Mouse (Mus musculus) embryonic facial prominence, embryonic 11.5 days (tissue): ENCODE measurements around the gene C1galt1. TPM values are rescaled to one million over a fixed set of nuclear protein-coding genes. Genes with fewer than 3 reads are reported as not detected.

Experiments used
- ATAC-seq: fragments of 200-750 bp; cut with Nextera tagmentation; replicated peaks from 2 replicates; pipeline ENCODE4 v1.8.0; 2017; ENCODE audit warnings: low read depth; ENCODE audit not compliant: insufficient number of reproducible peaks, low FRiP score, low TSS enrichment
- DNase-seq: peaks from one replicate; pipeline ENCODE4 v3.0.0-alpha.2; 2015; ENCODE audit warnings: low spot score
- H3K27ac ChIP-seq: fragments of 300-500 bp; sonication (generic); replicated peaks from 2 replicates; pipeline ENCODE4 v1.5.1; 2014; ENCODE audit warnings: mild to moderate bottlenecking, low read depth, low read length, control low read depth
- H3K27me3 ChIP-seq: fragments of 300-500 bp; sonication (generic); 2 replicates; pipeline ENCODE4 v1.6.1; 2014; ENCODE audit warnings: mild to moderate bottlenecking, low read length, moderate library complexity, mixed read lengths; ENCODE audit not compliant: control insufficient read depth, insufficient read depth
- H3K36me3 ChIP-seq: fragments of 300-500 bp; sonication (generic); replicated peaks from 2 replicates; pipeline ENCODE4 v1.6.1; 2014; ENCODE audit warnings: low read depth, mild to moderate bottlenecking, low read length, moderate library complexity, mixed read lengths; ENCODE audit not compliant: control insufficient read depth, insufficient read depth
- H3K4me1 ChIP-seq: fragments of 300-500 bp; sonication (generic); 2 replicates; pipeline ENCODE4 v1.6.1; 2014; ENCODE audit warnings: low read length, mixed read lengths; ENCODE audit not compliant: control insufficient read depth, insufficient read depth
- H3K4me2 ChIP-seq: fragments of 300-500 bp; sonication (generic); 2 replicates; pipeline ENCODE4 v1.6.1; 2014; ENCODE audit warnings: low read depth, mild to moderate bottlenecking, control low read depth, low read length, moderate library complexity
- H3K4me3 ChIP-seq: fragments of 300-500 bp; sonication (generic); 2 replicates; pipeline ENCODE4 v1.5.1; 2014; ENCODE audit warnings: low read depth, low read length, control low read depth
- H3K9ac ChIP-seq: fragments of 300-500 bp; sonication (generic); replicated peaks from 2 replicates; pipeline ENCODE4 v1.6.1; 2014; ENCODE audit warnings: mild to moderate bottlenecking, control low read depth, low read length
- H3K9me3 ChIP-seq: fragments of 300-500 bp; sonication (generic); replicated peaks from 2 replicates; pipeline ENCODE4 v1.6.1; 2016; ENCODE audit warnings: mild to moderate bottlenecking, low read length, inconsistent platforms, mixed read lengths; ENCODE audit not compliant: control insufficient read depth
- WGBS: fragments of 180-500 bp; shearing (Covaris S2); extraction: QIAGEN DNeasy Blood & Tissue Kit; methylation state at CpG from one replicate; pipeline ENCODE4 v1.1.7; 2014; 5-methylcytosine and 5-hydroxymethylcytosine counted together
- polyA plus RNA-seq: library from polyadenylated mRNA; unstranded; fragments of >200 nt; fragmentation: Nextera tagmentation; extraction: Ambion mirVana; gene quantifications from 2 replicates; pipeline ENCODE4 v1.2.1, GENCODE M21; 2014

C1galt1 gene
- polyA plus RNA-seq, 1 experiment from 2014 or later, result 6.4 TPM

DNA sequence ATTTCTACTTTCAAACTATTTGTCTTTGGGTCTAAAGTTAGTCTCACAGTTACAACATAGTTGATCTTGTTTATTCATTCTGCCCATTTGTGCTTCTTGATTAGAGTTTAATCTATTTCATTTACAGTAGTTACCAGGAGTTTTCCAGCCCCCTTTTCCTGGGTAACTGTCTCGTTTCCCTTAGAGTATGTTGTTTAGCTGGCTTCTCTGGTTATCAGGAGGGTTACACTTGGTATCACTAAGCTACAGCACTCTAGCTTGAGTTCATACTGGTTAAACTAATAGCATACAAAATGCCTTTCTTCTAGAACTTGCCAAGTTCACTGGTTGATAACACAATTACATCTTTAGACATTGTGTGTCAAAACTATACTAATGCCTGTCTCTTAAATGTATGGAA lies 8.3 kb downstream of the C1galt1 start:
- Histone ChIP-seq H3K4me3 (no peak overlapping the region), H3K9me3 (no peaks in the 10 kb centered on the region), H3K27ac (no peak overlapping the region), H3K4me1 (no peaks in the 10 kb centered on the region), H3K4me2 (no peak overlapping the region), H3K9ac (no peak overlapping the region), H3K27me3 (no peaks in the 10 kb centered on the region), H3K36me3 (no peaks in the 10 kb centered on the region)
- ATAC-seq (no peak), DNase-seq (no peak)
- 68% methylated on average over 1 of the region's 1 CpGs for WGBS

GRCm38 (mm10) chr6:7853461-7853860 lies 8.8 kb downstream of the C1galt1 start:
- no peaks in the 10 kb centered on the region for H3K36me3 ChIP-seq
- WGBS, result 81% methylated on average over 3 of the region's 3 CpGs
- no peak overlapping the region for H3K27ac ChIP-seq
- H3K27me3 ChIP-seq, result no peaks in the 10 kb centered on the region
- H3K4me1 ChIP-seq, result no peaks in the 10 kb centered on the region
- no peak for ATAC-seq
- no peak overlapping the region for H3K9ac ChIP-seq
- no peak for DNase-seq
- no peaks in the 10 kb centered on the region for H3K9me3 ChIP-seq
- no peak overlapping the region for H3K4me2 ChIP-seq
- H3K4me3 ChIP-seq, result no peak overlapping the region

- no peaks in the 10 kb centered on the region for H3K9me3 ChIP-seq
- ATAC-seq, result no peak
- H3K4me2 ChIP-seq, result no peak overlapping the region
- no peaks in the 10 kb centered on the region for H3K36me3 ChIP-seq
- H3K27me3 ChIP-seq, result no peaks in the 10 kb centered on the region
- DNase-seq, result no peak
- 69% methylated on average over 5 of the region's 5 CpGs for WGBS
- H3K27ac ChIP-seq, result no peak overlapping the region
- no peak overlapping the region for H3K4me3 ChIP-seq
- no peaks in the 10 kb centered on the region for H3K4me1 ChIP-seq
- no peak overlapping the region for H3K9ac ChIP-seq
These were observed 12.1 kb downstream of the C1galt1 start for GRCm38 (mm10) chr6:7856682-7857290.

DNA sequence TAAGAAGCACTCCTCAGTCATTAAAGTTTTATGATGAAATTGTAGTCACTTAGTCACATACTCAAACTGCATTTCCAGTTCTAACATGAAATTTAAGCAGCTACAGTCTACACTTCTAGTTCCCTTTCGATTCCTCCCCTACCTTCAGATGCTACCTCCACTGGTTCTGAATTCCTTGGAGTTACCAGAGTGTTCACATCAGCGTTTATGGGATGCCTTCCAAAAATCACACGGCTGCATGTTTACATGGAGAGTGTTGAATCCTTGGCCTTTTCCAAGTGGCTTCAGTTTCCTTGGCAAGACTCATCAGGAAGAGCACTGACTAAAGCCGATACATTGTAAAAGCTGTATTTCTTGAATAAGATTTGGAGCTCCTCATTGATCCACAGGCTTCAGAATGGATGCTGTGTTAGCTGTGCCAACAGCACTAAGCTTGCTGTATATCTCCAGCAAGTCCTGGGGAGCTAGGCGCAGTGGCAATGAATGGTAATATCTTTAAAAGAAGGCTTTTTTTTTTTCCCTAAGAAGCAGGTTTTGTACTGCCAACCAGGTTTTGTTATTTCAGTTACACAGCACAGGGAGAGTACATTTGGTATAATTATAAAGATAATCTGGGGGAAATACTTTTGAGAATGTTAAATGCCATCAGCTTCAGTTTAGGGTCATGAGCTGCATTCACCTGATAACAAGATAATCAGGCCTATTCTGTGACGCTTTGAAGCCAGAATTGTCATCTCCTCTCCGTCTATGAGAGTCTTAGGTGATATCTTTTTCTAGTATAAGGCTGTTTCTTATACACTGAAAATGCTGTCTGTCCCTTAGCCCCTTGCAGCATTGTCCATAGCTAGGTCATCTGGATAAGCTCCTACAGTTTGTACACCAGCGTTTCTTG lies 13.0 kb downstream of the C1galt1 start:
- H3K9me3 ChIP-seq, result no peaks in the 10 kb centered on the region
- no peaks in the 10 kb centered on the region for H3K4me1 ChIP-seq
- no peak overlapping the region for H3K4me3 ChIP-seq
- H3K4me2 ChIP-seq, result no peak overlapping the region
- no peak overlapping the region for H3K27ac ChIP-seq
- no peaks in the 10 kb centered on the region for H3K27me3 ChIP-seq
- DNase-seq (no peak), ATAC-seq (no peak)
- 87% methylated on average over 8 of the region's 8 CpGs for WGBS
- no peaks in the 10 kb centered on the region for H3K36me3 ChIP-seq
- no peak overlapping the region for H3K9ac ChIP-seq

- no peaks in the 10 kb centered on the region for H3K4me1 ChIP-seq
- WGBS, result 54% methylated on average over 5 of the region's 5 CpGs
- H3K9me3 ChIP-seq, result no peaks in the 10 kb centered on the region
- no peak overlapping the region for H3K4me3 ChIP-seq
- ATAC-seq, result no peak
- no peak overlapping the region for H3K27ac ChIP-seq
- no peaks in the 10 kb centered on the region for H3K36me3 ChIP-seq
- no peak overlapping the region for H3K9ac ChIP-seq
- DNase-seq, result no peak
- H3K4me2 ChIP-seq, result no peak overlapping the region
- no peaks in the 10 kb centered on the region for H3K27me3 ChIP-seq
These were observed 13.9 kb downstream of the C1galt1 start for GRCm38 (mm10) chr6:7858586-7858985.

DNA sequence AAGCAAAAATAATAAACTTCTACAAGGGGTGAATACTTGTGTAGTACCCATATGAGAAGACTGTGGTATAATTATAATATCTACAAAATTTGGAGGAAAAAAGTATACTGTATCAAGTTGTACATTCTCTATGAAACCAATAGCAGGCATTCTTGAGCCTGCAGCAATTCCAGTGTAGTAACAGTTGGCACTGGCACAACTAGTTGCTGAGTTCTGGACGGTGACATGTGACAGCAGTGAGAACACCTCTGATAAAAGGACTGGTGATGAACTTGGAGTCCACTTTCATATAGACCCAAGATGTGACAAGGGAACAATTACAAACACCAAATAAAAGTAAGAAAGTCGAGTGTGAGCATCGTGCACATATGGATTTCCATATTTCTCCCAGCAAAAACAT lies 14.5 kb downstream of the C1galt1 start:
- no peak overlapping the region for H3K27ac ChIP-seq
- 82% methylated on average over 3 of the region's 3 CpGs for WGBS
- no peaks in the 10 kb centered on the region for H3K9me3 ChIP-seq
- H3K27me3 ChIP-seq, result no peaks in the 10 kb centered on the region
- H3K9ac ChIP-seq, result no peak overlapping the region
- H3K4me2 ChIP-seq, result no peak overlapping the region
- no peaks in the 10 kb centered on the region for H3K4me1 ChIP-seq
- DNase-seq (no peak), ATAC-seq (no peak)
- no peaks in the 10 kb centered on the region for H3K36me3 ChIP-seq
- H3K4me3 ChIP-seq, result no peak overlapping the region

DNA sequence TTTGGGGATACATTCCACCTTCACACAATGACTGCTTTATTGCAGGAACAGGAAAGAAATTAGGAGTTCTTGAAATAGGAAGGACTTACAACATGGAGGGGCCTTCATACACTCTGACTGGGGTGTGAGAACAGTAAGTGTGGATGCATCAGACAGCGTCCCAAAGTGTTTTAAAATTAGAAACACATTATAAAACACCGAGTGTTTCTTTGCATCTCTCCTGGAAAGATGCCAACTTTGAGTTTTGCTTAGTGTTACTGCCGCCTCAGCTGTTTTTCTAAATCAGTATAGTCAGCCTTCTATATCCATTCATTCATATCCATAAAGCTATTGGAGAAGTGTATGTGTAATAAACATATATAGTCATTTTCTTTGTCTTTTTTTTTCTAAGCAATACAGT lies 16.4 kb downstream of the C1galt1 start:
- ATAC-seq (no peak), DNase-seq (no peak)
- H3K36me3 ChIP-seq, result no peaks in the 10 kb centered on the region
- H3K4me3 ChIP-seq, result no peak overlapping the region
- H3K9me3 ChIP-seq, result no peaks in the 10 kb centered on the region
- WGBS, result 79% methylated on average over 3 of the region's 3 CpGs
- no peak overlapping the region for H3K27ac ChIP-seq
- H3K4me1 ChIP-seq, result no peaks in the 10 kb centered on the region
- H3K27me3 ChIP-seq, result no peaks in the 10 kb centered on the region
- H3K4me2 ChIP-seq, result no peak overlapping the region
- no peak overlapping the region for H3K9ac ChIP-seq

DNA sequence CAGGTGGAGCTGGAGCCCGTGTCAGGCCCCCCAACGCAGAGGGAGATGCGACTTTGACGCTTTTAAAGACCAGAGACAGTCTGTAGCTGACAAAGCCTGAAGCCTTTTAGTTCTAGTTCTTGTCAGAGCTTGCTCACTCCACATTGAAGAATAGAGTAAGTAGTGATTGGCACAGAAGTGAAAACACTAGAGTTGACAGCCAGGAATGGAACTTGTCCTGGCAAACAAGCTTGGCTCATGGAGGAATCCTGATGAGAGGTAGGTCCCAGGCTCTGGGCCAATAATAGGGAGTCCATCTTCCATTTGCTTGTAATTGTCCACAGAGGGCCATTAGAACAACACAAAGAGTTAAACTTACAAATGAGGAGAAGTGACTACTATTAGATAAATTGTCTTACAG lies 18.7 kb downstream of the C1galt1 start:
- Histone ChIP-seq H3K27ac (no peak overlapping the region), H3K9ac (no peak overlapping the region), H3K4me1 (no peaks in the 10 kb centered on the region), H3K36me3 (no peaks in the 10 kb centered on the region), H3K4me2 (no peak overlapping the region), H3K9me3 (no peaks in the 10 kb centered on the region), H3K4me3 (no peak overlapping the region), H3K27me3 (no peaks in the 10 kb centered on the region)
- 86% methylated on average over 4 of the region's 4 CpGs for WGBS
- ATAC-seq (no peak), DNase-seq (no peak)
